Mouse (Mus musculus): Measurements from ENCODE around the gene Oasl2.

GRCm38 (mm10) chr5:114948891-114949290 is 52.2 kb downstream of the Oasl2 start:
- no peak for TF ChIP-seq CTCF (IDR thresholded peaks at IDR 0.05; ENCODE audit: insufficient read depth, low read length)
- no peak for TF ChIP-seq POLR2A (IDR thresholded peaks at IDR 0.05; ENCODE audit: borderline replicate concordance, extremely low read depth, low read depth, low read length)
